Mouse (Mus musculus) G1E-ER4 (cell line): ENCODE measurements around the gene Fbrs. TPM values are rescaled to one million over a fixed set of nuclear protein-coding genes. Genes with fewer than 3 reads are reported as not detected.

Source experiments
- GATA1 ChIP-seq: IDR thresholded peaks from one replicate; pipeline ENCODE4 v1.8.0; 2012; ENCODE audit warnings: low read length, inconsistent platforms
- polyA plus RNA-seq: library from polyadenylated mRNA; stranded (reverse); fragments of >175 nt; gene quantifications from 2 replicates; pipeline ENCODE4 v1.2.3, GENCODE M21; 2012

Gene Fbrs
- polyA plus RNA-seq, 1 experiment: 623 TPM

GRCm38 (mm10) chr7:127511808-127512230 is 32.8 kb downstream of the Fbrs start, which contains the start of gene Srcap:
Srcap (plus strand) TSS chr7:127511983.
- no peak for TF ChIP-seq GATA1

DNA sequence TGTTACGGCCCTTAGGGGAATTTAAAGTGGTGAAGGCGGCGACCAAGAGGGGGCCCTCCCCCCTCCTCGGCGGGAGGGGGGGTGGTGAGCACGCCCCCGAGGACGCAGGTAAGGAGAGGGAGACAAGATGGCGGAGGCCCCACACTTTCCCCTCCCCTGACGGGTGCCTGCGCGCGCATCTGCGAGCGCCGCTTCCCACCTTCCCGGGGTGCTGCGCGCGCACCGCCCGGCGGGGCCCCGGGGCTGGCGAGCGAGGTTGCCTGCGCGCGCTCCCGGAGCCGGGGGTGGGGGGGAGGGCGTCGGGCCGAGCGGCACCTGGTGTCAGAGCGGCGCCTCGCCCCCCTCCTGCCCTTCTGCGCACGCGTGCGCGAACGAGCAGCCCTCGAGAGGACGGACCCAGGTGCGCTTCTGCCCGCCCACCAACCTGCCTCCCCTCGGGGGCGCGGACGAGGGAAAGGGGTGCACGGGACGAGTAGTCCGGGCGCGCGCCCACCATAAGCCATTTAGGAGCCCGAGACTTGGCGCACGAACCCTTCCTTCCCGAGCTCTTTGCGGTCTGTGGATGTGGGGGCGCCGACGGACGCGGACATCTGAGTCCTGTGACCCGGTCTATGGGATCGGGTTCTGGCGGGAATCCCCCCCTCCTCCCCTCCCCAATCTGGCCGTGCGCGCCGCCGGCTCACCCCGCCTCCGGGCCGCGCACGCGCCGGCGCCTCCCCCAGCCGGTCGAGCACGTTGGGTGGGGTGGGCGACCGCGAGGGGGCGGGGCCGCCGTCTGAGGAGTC is 33.4 kb downstream of the Fbrs start:
- TF ChIP-seq GATA1: no peak

GRCm38 (mm10) chr7:127513016-127513390 is 34.0 kb downstream of the Fbrs start:
- no peak for TF ChIP-seq GATA1

DNA sequence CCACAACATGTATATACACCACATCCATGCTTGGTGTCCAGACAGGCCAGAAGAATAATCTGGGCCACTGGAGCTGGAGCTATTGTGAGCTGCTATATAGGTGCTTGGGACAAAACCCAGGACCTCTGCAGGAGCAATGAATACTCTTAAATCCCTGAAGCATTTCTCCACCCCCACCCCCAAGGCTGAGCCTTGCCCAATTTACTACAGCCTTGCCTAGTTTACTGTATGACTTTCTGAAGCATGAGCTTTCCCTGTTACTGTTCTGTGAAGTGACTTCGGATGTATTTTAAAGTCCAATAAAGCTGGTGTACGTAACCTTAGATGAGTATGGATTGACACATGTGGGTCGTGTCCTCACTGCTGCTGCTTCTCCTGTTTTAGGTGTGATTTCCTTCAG is 34.8 kb downstream of the Fbrs start:
- no peak for TF ChIP-seq GATA1

DNA sequence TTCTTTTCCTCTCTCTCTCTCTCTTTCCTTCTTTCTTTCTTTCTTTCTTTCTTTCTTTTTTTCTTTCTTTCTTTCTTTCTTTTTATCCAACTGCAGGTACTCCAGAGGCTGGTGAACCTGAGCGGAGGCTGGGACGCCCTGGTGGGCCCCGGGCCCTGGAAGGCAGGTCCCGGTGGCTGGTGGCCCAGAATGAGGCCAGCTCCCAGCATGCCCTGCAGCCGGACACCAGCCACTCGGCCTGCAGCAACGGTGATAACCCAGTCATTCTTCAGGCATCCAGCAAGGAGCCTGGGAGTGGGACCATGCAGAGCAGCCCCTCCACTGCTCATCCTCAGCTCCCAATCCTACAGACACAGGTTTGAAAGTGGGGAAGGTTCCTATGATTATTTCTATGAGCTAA is 36.8 kb downstream of the Fbrs start:
- TF ChIP-seq GATA1: no peak

DNA sequence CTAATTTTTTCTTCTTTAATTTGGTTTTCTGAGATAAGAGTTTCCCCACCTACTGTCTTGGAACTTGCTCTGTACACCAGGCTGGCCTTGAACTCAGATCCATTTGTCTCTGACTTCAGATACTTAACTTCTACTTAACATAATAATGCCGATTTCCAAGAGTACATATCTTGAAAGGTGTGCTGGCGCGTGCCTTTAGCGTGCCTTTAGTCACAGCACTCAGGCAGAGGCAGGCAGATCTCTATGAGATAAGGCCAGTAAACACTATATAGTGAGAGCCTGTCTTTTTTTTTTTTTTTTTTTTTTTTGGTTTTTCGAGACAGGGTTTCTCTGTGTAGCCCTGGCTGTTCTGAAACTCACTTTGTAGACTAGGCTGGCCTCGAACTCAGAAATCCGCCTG is 37.3 kb downstream of the Fbrs start:
- no peak for TF ChIP-seq GATA1

DNA sequence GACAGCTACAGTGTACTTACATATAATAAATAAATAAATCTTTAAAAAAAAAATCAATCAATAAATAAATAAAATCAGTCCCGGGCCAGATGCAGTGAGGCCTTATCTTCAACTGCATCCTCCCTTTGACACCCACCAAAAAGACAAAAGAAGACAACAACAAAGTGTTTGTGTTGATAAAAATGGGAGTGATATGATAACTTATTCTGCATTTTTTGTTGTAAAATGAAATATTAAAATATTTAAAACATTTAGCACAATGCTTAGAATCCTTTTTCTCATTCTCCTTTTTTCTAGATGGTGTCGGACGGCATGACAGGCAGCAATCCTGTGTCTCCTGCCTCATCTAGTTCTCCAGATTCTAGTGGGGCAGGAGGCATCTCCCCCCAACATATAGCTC is 40.3 kb downstream of the Fbrs start, which contains the start of gene Gm42715:
Gm42715 (plus strand) TSS at position 301 of the 400 bp plus-strand sequence.
- no peak for TF ChIP-seq GATA1

Other genes starting within 250 kb of the Fbrs start
- gene Zfp553, start 246.1 kb upstream of the Fbrs start, polyA plus RNA-seq: 37.7 and 38.1 TPM in 2 replicates
- 151 and 170 TPM in 2 replicates for gene Sept1, start 246.1 kb upstream of the Fbrs start, polyA plus RNA-seq
- 86.6 and 115 TPM in 2 replicates for gene Zfp771, start 234.9 kb upstream of the Fbrs start, polyA plus RNA-seq
- 108 and 177 TPM in 2 replicates for gene Dctpp1, start 218.5 kb upstream of the Fbrs start, polyA plus RNA-seq
- gene Sephs2, start 205.1 kb upstream of the Fbrs start, polyA plus RNA-seq: 68.0 and 94.5 TPM in 2 replicates
- gene Itgal, start 182.9 kb upstream of the Fbrs start, polyA plus RNA-seq: 16.4 and 20.0 TPM in 2 replicates
- 28.1 and 30.7 TPM in 2 replicates for gene Zfp768, start 133.6 kb upstream of the Fbrs start, polyA plus RNA-seq
- 4.3 TPM in 2 replicates for gene Zfp747, start 103.1 kb upstream of the Fbrs start, polyA plus RNA-seq
- 1.1 and 1.4 TPM in 2 replicates for gene 9130019O22Rik, start 92.0 kb upstream of the Fbrs start, polyA plus RNA-seq
- gene E430018J23Rik, start 85.6 kb upstream of the Fbrs start, polyA plus RNA-seq: 7.2 and 9.7 TPM in 2 replicates
- 0.25 and 0.35 TPM in 2 replicates for gene Zfp764, start 72.4 kb upstream of the Fbrs start, polyA plus RNA-seq
- 12.7 and 18.3 TPM in 2 replicates for gene Zfp688, start 57.1 kb upstream of the Fbrs start, polyA plus RNA-seq
- gene Zfp689, start 30.0 kb upstream of the Fbrs start, polyA plus RNA-seq: 15.2 and 16.3 TPM in 2 replicates
- 62.8 and 67.0 TPM in 2 replicates for gene Prr14, start 19.6 kb upstream of the Fbrs start, polyA plus RNA-seq
- gene Srcap, start 32.8 kb downstream of the Fbrs start, polyA plus RNA-seq: 43.4 and 44.6 TPM in 2 replicates
- 20.8 and 23.3 TPM in 2 replicates for gene Gm42715, start 40.4 kb downstream of the Fbrs start, polyA plus RNA-seq
- 0.48 and 1.3 TPM in 2 replicates for gene Tmem265, start 82.2 kb downstream of the Fbrs start, polyA plus RNA-seq
- gene Phkg2, start 94.1 kb downstream of the Fbrs start, polyA plus RNA-seq: 22.2 and 39.6 TPM in 2 replicates
- 2.5 and 2.8 TPM in 2 replicates for gene Ccdc189, start 109.4 kb downstream of the Fbrs start, polyA plus RNA-seq
- gene Rnf40, start 109.6 kb downstream of the Fbrs start, polyA plus RNA-seq: 49.0 and 49.7 TPM in 2 replicates
- gene Zfp629, start 136.6 kb downstream of the Fbrs start, polyA plus RNA-seq: 21.6 and 22.6 TPM in 2 replicates
- gene Bcl7c, start 229.7 kb downstream of the Fbrs start, polyA plus RNA-seq: 375 and 505 TPM in 2 replicates
- gene Ctf1, start 233.5 kb downstream of the Fbrs start, polyA plus RNA-seq: 2.8 and 3.7 TPM in 2 replicates